Mouse (Mus musculus) spleen, adult 2 months (tissue): Measurements from ENCODE around the gene Szrd1. TPM values are rescaled to one million over a fixed set of nuclear protein-coding genes. Genes with fewer than 3 reads are reported as not detected.

Experiments used
- DNase-seq, 2 experiments: peaks; one replicate each; pipeline versions ENCODE4 v3.0.0 to v3.0.0-alpha.2; 2012 to 2021; ENCODE audit warnings: low spot score in 2 of 2, low read depth in 1 of 2
- H3K27ac ChIP-seq: fragments of 200-500 bp; 2 replicates; pipeline ENCODE4 v1.5.1; 2012; ENCODE audit warnings: low read length, inconsistent platforms; ENCODE audit not compliant: insufficient read depth
- H3K27me3 ChIP-seq: fragments of 200-500 bp; 2 replicates; pipeline ENCODE4 v1.6.1; 2012; ENCODE audit warnings: mild to moderate bottlenecking, moderate library complexity, low read length, inconsistent platforms; ENCODE audit not compliant: control insufficient read depth, insufficient read depth
- H3K36me3 ChIP-seq: fragments of 200-500 bp; 2 replicates; pipeline ENCODE4 v1.6.1; 2012; ENCODE audit warnings: mild to moderate bottlenecking, low read length, inconsistent platforms; ENCODE audit not compliant: control insufficient read depth, insufficient read depth
- H3K4me1 ChIP-seq: fragments of 200-500 bp; 2 replicates; pipeline ENCODE4 v1.6.1; 2011; ENCODE audit warnings: inconsistent platforms; ENCODE audit not compliant: control insufficient read depth, insufficient read depth, insufficient read length
- H3K4me3 ChIP-seq: fragments of 200-500 bp; 2 replicates; pipeline ENCODE4 v1.5.1; 2011; ENCODE audit warnings: mild to moderate bottlenecking, inconsistent platforms; ENCODE audit not compliant: insufficient read depth, insufficient read length; ENCODE audit errors: extremely low read depth
- CTCF ChIP-seq: fragments of 200-500 bp; IDR thresholded peaks from 2 replicates; pipeline ENCODE4 v1.5.1; 2011; ENCODE audit warnings: mild to moderate bottlenecking, inconsistent platforms; ENCODE audit not compliant: insufficient read depth, insufficient read length, insufficient replicate concordance; ENCODE audit errors: extremely low read depth
- POLR2A ChIP-seq: fragments of 200-500 bp; IDR thresholded peaks from 2 replicates; pipeline ENCODE4 v1.6.1; 2011; ENCODE audit warnings: low read depth, low read length, inconsistent platforms
- WGBS: fragments of 180-500 bp; shearing (Covaris S2); methylation state at CpG from one replicate; pipeline ENCODE4 v1.1.7; 2018; 5-methylcytosine and 5-hydroxymethylcytosine counted together
- polyA plus RNA-seq: library from polyadenylated mRNA; depleted of rRNA; stranded (reverse); fragments of >200 nt; gene quantifications from 2 replicates; pipeline ENCODE4 v1.2.3, GENCODE M21; 2012; rRNA removed

The Szrd1 gene
- 38.8 and 49.8 TPM in 2 replicates for polyA plus RNA-seq

- TF ChIP-seq POLR2A (peak; percentile 75), CTCF (no peak)
- H3K27me3 ChIP-seq, result no peaks in the 10 kb centered on the region
- under 1% methylated on average over 63 of the region's 63 CpGs for WGBS
- H3K4me3 ChIP-seq, result peak within 1 kb of the TSS; percentile 89
- no peaks in the 10 kb centered on the region for H3K36me3 ChIP-seq
- peaks cover 18% of the 10 kb centered on the region; the same call in 1 of the 2 replicates for H3K4me1 ChIP-seq
- DNase-seq, result peak; percentile 98 to 99
- H3K27ac ChIP-seq, result peak within 1 kb of the TSS; percentile 96
Measured at GRCm38 (mm10) chr4:141139116-141139970, at the start of gene Szrd1. Gene Szrd1 (minus strand): TSS chr4:141139775.

- H3K4me1 ChIP-seq, result no peaks in the 10 kb centered on the region
- peaks cover 5% of the 10 kb centered on the region for H3K36me3 ChIP-seq
- DNase-seq, result no peak
- H3K27me3 ChIP-seq, result no peaks in the 10 kb centered on the region
- whole genome bisulfite sequencing, result 78% methylated on average over 9 of the region's 9 CpGs
- no peak overlapping the region for H3K4me3 ChIP-seq
- H3K27ac ChIP-seq, result no peak overlapping the region
- no peak for TF ChIP-seq CTCF
- TF ChIP-seq POLR2A, result no peak
Measured at GRCm38 (mm10) chr4:141186923-141187836, 47.6 kb upstream of the Szrd1 start.

- no peak for DNase-seq
- H3K36me3 ChIP-seq, result peaks cover 10% of the 10 kb centered on the region
- H3K4me3 ChIP-seq, result no peak overlapping the region
- H3K4me1 ChIP-seq, result no peaks in the 10 kb centered on the region
- H3K27me3 ChIP-seq, result no peaks in the 10 kb centered on the region
- no peak overlapping the region for H3K27ac ChIP-seq
- 93% methylated on average over 4 of the region's 4 CpGs for WGBS
- TF ChIP-seq CTCF (no peak), POLR2A (no peak)
Measured at GRCm38 (mm10) chr4:141184426-141184825, 44.9 kb upstream of the Szrd1 start.

- peaks cover 10% of the 10 kb centered on the region for H3K36me3 ChIP-seq
- WGBS, result 69% methylated on average over 2 of the region's 2 CpGs
Measured at GRCm38 (mm10) chr4:141183932-141184331, 44.4 kb upstream of the Szrd1 start.

GRCm38 (mm10) chr4:141181981-141182380, 42.4 kb upstream of the Szrd1 start:
- peaks cover 10% of the 10 kb centered on the region for H3K36me3 ChIP-seq
- TF ChIP-seq CTCF (no peak), POLR2A (no peak)
- H3K27ac ChIP-seq, result no peak overlapping the region
- no peaks in the 10 kb centered on the region for H3K27me3 ChIP-seq
- WGBS, result 89% methylated on average over 6 of the region's 6 CpGs
- no peaks in the 10 kb centered on the region for H3K4me1 ChIP-seq
- H3K4me3 ChIP-seq, result no peak overlapping the region
- no peak for DNase-seq

More at GRCm38 (mm10) chr4:141183932-141184331, 44.4 kb upstream of the Szrd1 start:
- no peak for TF ChIP-seq POLR2A
- no peak for TF ChIP-seq CTCF
- Histone ChIP-seq H3K27ac (no peak overlapping the region), H3K27me3 (no peaks in the 10 kb centered on the region), H3K4me3 (no peak overlapping the region), H3K4me1 (no peaks in the 10 kb centered on the region)
- peak in 1 of 2 experiments; percentile 2 for DNase-seq

- Histone ChIP-seq H3K36me3 (peaks cover 12% of the 10 kb centered on the region), H3K4me3 (no peak overlapping the region), H3K27ac (no peak overlapping the region), H3K27me3 (no peaks in the 10 kb centered on the region), H3K4me1 (no peaks in the 10 kb centered on the region)
- TF ChIP-seq CTCF (no peak), POLR2A (no peak)
- no peak for DNase-seq
- WGBS, result 94% methylated on average over 8 of the region's 8 CpGs
Measured at GRCm38 (mm10) chr4:141180831-141181230, 41.3 kb upstream of the Szrd1 start.
